Mouse (Mus musculus): Measurements from ENCODE around the gene Anapc7. TPM values are rescaled to one million over a fixed set of nuclear protein-coding genes. Genes with fewer than 3 reads are reported as not detected.

Anapc7 gene
- total RNA-seq (2022): 10 to 100 TPM; 30.2 to 35.9 (median 33.9) TPM

DNA sequence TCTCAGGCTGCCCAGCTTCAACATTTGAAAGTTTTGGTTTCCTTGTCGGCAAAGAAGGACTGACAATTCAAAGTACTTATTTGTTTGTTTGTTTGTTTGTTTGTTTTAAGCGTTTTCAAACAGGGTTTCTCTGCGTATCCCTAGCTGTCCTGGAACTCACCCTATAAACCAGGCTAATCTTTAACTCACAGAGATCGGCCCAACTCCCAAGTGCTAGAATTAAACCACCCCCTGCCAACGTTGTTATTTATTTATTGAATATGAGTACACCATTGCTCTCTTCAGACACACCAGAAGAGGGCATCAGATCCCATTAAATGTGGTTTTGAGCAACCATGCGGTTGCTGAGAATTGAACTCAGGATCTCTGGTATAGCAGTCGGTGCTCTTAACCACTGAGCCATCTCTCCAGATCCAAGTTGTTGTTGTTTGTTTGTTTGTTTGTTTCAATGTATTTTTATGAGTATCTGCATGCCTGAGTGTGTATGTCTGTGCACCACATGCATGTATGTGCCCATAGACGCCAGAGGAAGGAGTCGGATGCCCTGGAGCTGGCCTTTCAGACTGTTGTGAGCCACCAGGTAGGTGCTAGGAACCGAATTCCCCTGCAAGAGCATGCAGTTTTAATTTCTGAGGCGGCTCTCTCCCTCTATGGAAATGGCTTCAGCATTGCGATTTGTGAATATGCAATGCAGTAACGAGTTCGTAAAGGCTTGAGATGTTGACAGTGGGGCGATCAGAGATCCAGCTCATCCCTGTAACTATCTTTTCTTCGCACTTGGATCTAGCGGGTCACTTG lies at the start of gene Anapc7:
Gene Anapc7, plus strand, starts transcription at position 423 of the 798 bp plus-strand sequence.
- DNase-seq (ENCODE audit: low spot score): no peak

DNA sequence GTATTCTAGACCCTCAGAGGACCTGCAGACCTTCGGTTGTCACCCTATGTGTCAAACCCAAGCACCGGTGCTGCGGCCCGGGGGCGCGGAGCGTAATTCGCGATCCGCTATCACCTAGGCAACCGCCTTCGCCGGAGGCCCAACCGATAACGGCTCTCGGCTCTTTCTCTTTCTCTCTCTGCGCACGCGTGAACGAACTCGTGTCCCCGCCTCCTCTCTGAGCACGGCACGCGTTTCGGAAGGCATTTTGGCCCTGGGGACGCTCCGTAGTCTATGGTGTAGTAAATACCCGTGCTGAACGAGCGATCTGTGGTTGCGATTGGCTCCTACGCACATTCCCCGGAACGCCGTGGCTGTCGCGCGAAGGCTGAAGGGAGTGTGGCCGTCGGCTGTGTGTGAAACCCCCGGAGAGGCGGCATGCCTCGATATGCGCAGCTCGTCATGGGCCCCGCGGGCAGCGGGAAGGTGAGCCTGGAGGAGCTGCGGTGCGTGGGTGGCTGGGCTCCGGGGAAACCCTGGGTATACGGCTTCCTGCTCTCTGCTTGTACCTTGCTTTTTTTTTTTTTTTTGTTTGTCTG lies 49.2 kb upstream of the Anapc7 start, which contains the start of gene Fam216a:
Gene Fam216a, minus strand, starts transcription at position 173 of the 578 bp plus-strand sequence.
- DNase-seq (ENCODE audit: low spot score): peak; percentile 99

DNA sequence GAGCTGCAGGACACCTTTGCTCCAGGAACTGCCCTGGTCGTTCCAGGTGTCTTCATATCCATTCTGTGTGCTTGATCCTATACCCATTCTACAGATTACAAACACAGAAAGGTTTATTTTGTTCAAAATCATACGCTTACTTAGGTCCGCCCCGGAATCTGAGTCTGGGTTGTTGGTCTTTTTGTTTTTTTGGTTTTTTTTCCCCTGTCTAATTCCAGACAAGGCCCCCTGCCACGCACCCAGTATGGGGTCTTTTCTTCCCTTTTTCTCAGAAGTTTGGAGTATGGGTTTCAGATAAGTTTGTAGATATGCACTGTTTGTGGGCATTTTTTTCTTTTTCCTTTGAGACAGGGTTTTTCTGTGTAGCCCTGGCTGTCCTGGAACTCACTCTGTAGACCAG lies 48.6 kb upstream of the Anapc7 start:
- DNase-seq (ENCODE audit: low spot score): no peak

DNA sequence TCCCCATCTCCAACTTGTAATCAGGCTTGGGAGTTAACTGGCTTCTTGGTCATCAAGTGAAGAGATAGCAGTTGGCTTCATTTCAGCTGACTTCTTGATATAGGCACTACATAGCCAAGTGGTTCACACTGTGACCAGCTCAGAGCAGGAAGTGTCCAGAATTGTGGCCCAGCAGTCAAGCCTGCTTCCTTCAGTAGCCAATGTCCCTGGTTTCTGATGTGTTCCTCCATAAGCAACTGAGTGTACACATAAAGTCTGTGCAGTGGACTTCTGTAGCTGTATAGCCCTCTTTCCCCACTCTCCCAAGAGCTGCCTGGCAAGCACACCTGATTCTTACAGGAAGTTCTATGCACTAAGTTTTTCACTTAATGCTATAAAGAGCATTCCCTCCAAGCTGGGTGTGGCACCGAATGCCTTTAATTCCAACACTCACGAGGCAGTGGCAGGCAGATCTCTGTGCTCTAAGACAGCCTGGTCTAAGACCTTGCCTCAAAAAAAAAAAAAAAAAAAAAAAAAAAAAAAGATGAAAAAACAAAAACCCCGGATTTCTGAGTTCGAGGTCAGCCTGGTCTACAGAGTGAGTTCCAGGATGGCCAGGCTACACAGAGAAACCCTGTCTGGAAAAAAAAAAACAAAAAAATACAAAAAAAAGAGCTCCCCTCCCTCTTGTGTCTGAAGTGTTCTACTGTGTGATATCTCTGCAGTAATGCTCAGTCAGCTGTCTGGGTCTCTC lies 44.2 kb upstream of the Anapc7 start:
- no peak for DNase-seq (ENCODE audit: low spot score)

DNA sequence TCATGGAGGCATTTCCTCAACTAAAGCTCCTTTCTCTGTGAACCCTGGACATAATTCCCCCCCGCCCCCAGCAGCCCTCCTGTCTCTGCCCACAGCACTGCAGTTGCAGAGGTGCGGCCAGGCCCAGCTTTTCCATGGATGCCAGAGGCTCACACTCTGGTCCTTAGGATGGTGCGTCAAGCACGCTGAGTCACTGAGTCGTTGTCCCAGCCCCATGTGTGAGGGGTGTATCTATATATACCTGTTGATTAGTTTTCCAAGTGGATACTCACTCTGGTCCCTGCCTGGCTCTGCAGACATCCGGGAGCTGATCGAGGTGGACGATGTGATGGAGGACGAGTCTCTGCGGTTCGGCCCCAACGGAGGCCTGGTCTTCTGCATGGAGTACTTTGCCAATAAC lies 43.3 kb upstream of the Anapc7 start:
- no peak for DNase-seq (ENCODE audit: low spot score)

DNA sequence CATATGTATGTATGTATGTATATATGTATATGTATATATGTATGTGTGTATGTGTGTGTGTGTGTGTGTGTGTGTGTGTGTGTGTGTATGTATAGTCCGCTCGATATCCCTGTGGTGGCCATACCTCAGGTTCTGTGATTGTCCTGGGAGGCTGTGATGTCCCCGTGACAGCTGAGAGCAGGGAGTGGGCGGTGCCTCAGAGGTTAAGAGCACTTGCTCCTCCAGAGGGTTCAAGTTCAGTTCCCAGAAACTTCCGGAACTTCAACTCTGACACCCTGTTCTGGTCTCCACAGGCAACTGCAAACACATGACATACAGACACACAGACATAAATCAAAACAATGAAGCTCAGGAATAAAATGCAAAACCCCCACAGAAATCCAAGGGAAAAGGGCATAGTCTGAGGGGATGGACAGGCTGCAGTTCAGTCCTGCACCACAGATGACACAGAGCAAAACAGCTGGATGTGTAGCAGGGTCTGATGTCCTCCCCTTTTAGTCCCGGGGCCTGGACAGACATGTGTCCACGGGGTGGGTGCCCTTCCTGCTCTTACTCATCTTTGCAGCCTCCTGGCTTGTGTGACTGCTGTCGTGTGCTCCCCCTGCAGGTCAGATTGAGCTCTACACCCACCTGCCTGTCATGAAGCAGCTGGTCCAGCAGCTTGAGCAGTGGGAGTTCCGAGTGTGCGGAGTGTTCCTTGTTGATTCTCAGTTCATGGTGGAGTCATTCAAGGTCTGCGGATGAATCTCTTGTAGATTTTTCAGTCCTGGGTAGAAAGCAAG lies 41.9 kb upstream of the Anapc7 start:
- DNase-seq (ENCODE audit: low spot score): no peak

DNA sequence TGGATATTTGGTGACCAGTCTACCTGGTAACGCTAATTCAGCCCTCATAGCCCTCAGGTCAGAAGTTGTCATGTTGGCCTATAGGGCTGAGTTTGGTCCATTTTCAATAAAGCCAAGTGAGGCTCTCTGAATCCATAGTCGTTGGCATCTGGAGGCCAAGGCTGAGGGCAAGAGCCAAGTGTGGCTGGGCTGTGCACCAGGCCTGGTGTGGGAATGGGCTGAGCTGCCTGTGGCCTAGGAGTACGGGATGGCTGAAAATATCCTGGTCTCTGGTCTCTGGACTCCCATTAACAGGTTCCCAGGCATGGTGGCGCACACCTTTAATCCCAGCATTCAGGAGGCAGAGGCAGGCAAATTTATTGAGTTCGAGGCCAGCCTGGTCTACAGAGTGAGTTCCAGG lies 31.5 kb upstream of the Anapc7 start:
- DNase-seq (ENCODE audit: low spot score): no peak

DNA sequence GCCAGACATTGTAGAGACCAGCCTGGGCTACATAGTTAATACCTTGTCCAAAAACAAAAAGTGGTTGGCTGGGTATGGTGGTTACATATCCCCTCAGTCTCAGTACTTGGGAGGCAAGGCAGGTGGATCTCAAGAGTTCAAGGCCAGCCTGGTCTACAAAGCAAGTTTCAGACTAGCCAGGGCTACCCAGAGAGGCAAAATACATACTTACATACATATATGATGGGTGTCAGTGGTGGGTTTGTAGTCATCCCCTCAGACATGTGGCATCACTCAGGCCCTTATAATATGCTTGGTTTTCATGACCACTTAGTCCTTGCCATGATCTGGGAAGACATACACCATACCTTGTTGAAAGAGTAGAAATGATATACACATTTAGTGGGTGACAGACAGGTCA lies 30.8 kb upstream of the Anapc7 start:
- DNase-seq (ENCODE audit: low spot score): no peak

DNA sequence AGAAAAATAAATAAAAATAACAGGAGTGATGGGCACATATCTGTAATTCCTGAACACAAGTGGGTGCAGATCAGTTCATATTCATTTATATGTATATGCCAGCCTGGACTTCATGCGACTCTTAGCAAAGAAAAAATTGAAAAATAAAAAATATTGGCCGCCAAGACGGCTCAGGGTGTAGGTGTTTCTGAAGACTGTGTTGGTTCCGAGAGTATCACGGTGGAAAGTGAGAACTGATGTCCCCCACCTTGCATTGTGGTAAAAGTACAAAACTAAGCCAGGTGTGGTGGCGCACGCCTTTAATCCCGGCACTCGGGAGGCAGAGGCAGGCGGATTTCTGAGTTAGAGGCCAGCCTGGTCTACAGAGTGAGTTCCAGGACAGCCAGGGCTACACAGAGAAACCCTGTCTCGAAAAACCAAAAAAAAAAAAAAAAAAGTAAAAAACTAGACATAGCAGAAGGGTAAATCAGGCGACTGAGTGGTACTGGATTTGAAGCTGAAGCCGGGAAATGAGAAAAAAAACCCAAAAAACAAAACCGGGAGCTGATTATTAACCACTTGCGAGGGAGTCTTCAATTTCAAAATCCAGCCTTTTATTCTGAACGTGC lies 30.2 kb upstream of the Anapc7 start:
- DNase-seq (ENCODE audit: low spot score): no peak

DNA sequence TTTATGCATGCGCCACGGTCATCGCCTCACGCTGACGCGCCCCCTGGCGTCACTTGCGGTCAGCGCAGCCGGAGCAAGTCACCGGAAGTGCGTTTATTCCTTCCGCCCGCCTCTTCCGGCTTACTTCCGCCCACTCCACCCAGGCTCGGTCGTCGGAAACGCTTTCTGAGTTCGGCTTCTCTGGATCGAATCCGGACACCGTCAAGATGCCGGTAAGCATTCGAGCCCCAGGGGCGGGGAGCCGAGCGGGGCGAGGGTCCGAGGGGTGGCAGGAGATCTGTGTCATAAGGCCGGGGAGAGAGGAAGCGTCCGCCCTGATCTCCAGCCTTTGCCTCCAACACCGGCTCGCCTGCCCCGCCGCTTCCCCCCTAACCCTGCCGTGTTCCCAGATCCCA lies 29.7 kb upstream of the Anapc7 start, which contains the start of gene Arpc3:
Gene Arpc3, plus strand, starts transcription at position 93 of the 395 bp plus-strand sequence.
- peak; percentile 89 for DNase-seq (ENCODE audit: low spot score)

DNA sequence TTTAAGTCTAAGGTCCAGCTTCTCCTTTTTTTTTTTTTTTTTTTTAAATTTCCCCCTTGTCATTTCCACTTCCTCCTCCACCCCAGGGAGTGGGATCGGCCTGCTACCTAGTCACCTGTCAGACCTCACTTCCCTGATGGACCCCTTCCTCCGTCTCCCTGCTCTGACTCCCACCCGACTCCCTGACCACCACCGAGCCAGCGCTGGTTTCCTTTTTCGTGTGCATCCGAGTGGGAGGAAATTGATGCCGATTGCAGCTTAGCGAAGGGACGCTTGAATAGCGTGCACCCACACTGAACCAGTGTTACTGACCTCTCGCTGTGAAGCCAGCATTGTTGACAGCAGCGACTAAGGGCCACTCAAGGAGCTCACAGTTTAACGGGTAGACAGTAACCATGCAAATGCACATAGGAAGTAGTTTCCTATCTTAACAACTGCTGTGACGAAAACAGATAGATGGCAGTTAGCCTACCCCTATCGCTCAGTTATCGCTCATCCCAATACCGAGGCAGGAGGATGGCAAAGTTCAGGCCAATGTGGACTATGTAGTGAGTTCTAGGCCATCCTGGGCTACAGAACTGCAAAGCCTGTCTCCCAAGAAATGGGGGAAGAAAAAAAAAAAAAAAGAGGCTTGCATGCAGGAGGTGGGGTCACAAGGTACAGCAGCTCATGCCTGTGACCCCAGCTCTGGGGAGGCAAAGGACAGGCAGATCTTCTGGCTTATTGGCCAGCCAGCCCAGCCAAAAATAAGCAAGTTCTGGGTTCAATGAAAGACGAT lies 29.1 kb upstream of the Anapc7 start:
- DNase-seq (ENCODE audit: low spot score): no peak

DNA sequence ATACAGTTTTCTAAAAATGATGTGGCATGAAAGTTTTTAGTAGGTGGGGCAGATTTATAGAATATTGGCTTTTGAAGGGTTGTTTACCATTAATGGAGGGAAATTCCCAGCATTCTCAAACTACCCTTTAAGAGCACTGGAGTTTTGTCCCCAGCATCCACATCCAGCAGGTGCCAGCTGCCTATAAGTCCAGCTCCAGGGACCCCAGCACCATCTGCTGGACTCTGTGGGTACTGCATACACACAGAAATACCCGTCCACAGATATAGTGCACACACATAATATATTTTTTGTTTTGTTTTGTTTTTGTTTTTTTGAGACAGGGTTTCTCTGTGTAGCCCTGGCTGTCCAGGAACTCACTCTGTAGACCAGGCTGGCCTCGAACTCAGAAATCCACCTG lies 27.6 kb upstream of the Anapc7 start:
- DNase-seq (ENCODE audit: low spot score): no peak

DNA sequence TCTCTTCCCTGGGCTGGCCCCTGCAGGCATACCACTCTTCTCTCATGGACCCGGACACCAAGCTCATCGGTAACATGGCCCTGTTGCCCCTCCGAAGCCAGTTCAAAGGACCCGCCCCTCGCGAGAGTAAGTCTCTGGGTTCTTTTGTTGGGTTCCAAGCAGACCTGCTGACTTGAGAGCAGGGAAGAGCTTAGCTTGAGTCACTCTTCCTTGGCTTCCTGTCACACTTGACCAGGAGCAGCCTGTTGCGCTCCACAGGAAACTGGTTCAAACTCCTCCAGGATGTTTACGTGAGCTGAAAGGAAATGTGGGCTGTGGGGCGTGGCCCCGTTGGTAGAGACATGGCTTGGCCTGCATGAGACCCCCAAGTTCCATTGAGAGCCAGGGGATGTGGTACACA lies 24.7 kb upstream of the Anapc7 start:
- peak; percentile 81 for DNase-seq (ENCODE audit: low spot score)

DNA sequence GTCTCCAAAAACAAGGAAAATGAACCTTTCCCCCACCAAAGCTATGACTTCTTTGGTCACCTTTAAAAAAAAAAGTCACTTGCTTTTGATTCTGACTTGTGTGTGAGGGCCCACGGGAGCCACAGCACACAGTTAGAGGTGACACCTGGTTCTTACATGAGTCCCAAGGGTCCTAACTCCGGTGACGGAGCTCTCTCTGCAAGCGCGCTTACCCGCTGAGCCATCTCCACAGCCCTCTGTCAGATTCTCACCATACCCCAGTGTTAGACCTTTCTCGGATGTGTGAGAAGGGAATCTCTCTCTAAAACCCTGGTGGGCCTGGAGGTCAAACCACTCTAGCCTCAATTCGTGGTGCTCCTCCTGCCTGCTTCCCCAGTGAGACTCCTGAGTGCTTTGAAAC lies 24.0 kb upstream of the Anapc7 start:
- no peak for DNase-seq (ENCODE audit: low spot score)

DNA sequence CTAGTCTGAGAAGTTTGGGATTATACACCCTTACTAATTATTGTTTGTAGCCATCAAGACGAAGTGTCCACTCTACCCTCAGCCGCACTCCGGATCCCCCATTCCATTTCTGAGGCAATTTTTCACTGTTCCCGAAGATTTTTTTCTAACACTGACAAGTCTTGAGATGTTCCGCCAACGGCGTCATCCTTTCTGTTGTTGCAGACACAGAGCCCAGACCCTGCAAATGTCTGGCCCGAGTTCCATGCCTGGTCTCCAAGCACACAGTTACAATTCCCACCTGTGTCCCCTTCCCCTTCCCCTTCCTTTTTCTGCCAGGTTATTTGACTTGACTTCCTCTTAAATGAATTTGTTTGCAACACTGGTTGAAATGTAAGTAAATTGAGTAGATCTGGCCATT lies 21.6 kb upstream of the Anapc7 start:
- no peak for DNase-seq (ENCODE audit: low spot score)

DNA sequence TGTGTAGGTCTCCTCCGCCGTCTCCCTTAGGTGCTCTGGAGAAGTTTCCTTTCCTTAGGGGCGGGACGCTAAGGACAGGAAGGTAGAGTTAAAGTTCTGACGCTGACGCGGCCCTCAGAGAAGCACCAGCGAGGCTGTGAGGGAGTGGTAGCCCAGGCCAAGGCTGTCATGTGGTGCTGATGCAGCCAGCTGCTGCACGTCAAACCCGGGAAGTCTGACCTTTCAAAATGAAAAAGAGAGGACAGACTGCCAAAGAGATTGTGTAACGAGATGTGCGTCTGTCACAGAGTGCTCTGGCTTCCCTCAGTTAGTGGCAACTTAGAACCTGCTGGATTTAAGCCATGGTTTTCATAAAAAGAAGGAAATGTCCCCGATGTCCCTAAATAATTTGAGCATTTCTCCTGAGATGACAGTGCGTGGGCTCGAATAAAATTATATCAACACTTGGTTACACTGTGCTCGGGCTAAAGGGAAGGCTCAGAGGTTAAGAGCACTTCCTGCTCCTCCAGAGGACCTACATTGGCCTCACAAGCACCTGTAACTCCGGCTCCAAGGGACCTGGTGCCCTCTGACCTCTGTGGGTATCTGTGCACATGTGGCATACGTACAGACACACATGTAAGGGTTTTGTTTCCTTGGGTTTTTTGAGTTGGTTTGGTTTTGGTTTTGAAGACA lies 20.7 kb upstream of the Anapc7 start:
- DNase-seq (ENCODE audit: low spot score): peak; percentile 92

DNA sequence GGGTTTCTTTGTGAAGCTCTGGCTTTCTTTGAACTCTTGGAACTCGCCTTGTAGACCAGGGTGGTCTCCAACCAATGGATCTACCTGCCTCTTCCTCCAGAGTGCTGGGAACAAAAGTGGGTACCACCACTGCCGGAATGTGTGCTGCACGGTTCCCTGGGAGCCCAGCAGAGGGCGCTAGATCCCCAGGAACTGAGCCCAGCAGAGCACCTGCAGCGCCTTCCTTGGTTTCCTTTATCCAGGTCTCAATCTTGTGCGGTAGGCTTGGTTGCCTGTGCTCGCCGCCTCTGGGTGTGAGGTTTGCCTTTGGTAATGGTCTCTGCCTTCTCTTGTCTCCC lies 20.2 kb upstream of the Anapc7 start:
- peak; percentile 75 for DNase-seq (ENCODE audit: low spot score)

DNA sequence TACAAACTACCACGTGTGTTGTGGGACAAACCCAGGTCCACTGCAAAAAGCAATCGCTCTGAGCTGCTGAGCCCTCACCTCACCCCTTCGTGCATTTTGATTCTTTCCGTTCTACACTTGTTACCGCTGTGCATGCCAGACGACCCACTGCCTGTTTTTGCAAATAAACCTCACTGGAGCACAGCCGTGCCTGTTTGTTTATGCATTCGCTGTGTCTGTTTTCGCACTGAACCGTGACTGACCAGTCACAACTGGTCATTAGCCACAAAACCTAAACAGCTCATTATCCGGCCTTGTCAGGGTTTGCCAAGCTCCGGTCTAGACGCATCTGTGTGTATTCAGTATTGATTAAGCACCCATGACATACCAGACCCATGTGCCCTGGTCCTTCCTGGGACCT lies 19.3 kb upstream of the Anapc7 start:
- DNase-seq (ENCODE audit: low spot score): no peak

DNA sequence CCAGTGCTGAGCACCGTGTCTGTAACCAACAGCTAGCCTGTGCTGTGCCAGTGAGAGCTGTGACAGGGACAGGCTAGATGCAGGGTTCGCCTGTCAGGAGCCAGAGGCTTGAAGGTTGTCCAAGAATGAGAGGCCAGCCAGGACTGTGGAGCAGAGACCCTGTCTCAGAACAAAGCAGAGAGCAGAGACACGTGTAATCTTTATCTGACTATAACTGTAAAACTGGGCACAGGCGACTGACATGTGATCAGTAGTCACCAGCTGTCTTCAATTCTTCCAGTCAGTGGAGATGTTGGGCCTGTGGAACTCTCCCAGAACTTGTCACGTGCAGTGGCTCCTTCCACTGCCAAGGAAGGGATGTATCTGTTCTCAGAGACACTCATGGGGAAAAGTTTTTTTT lies 18.7 kb upstream of the Anapc7 start:
- DNase-seq (ENCODE audit: low spot score): peak; percentile 87

DNA sequence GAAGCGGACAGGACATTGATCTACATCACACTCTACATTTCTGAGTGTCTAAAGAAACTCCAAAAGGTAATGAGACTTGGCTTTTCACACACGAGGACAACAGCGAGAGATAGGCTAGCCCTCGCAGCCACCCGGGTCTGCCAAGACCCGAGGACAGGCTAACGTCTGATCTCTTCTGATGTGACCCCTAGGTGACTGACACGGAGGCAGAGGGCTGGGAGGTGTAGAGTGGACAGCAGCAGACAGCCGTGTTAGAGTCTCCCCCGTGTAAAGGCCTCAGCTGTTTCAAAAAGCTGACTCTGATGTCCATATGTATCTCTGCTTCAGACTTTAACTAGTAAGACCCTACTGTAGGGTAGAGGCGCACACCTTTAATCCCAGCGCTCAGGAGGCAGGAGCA lies 18.1 kb upstream of the Anapc7 start:
- DNase-seq (ENCODE audit: low spot score): no peak

Data from heart, adult 8-10 months (tissue).